Mouse (Mus musculus): ENCODE measurements around the gene Cd180.

DNA sequence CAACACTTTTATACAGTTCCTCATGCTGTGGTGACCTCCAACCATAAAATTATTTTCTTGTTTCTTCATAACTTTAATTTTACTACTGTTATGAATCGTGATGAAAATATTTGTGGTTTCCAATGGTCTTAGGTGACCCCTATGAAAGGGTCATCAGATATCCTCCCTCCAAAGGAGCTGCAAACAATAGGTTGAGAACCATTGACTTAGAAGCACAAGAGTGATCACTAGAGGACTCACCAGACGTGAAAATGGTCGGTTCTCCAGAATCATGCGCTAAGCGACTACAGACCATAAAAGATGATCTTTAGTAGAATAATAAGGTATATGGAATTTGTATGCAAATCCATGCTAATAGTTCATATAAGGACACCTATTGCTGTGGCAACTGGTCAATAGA lies 3.2 kb upstream of the Cd180 start:
- TF ChIP-seq CTCF (IDR thresholded peaks at IDR 0.05; ENCODE audit: low read depth) (no peak), EP300 (IDR thresholded peaks at IDR 0.05; ENCODE audit: low read depth) (no peak)

Measured in liver, embryonic 14.5 days (tissue).